Mouse (Mus musculus) WW6 (cell line): ENCODE results near the gene Atp5g3.
"Not testable (repeated sequence)": the region's sequence is repeated elsewhere in the genome, so short reads cannot be mapped to it uniquely, and the experiment has no call there.

ENCODE experiments used
- DNase-seq: peaks from one replicate; pipeline ENCODE4 v3.0.0-alpha.2; 2013; ENCODE audit warnings: low read depth, low spot score

Atp5g3 gene

GRCm38 (mm10) chr2:73896919-73897318 is 14.2 kb downstream of the Atp5g3 start:
- not testable (repeated sequence) for DNase-seq

GRCm38 (mm10) chr2:73893473-73894270 is 17.5 kb downstream of the Atp5g3 start:
- DNase-seq = no peak

GRCm38 (mm10) chr2:73892464-73893296 is 18.4 kb downstream of the Atp5g3 start, which contains the start of gene Atf2:
Gene Atf2, minus strand, starts transcription at chr2:73892639.
- DNase-seq = peak; percentile 99

GRCm38 (mm10) chr2:73891701-73892463 is 19.2 kb downstream of the Atp5g3 start:
- no peak for DNase-seq

DNA sequence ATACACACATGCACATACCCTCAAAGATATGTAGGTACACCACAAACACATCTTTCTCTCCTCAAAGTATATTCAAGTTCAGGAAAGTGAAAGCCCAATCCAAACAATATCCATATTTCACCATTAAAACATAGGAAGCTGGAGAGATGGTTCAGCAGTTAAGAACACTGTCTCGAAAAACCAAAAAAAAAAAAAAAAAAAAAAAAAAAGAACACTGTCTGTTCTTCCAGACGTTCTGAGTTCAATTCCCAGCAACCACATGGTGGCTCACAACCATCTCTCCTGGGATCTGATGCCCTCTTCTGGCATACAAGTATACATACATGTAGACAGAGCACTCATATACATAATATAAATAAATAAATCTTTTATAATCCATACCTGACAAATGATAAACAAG is 25.1 kb downstream of the Atp5g3 start:
- no peak for DNase-seq

GRCm38 (mm10) chr2:73877891-73878290 is 33.2 kb downstream of the Atp5g3 start:
- DNase-seq = no peak

DNA sequence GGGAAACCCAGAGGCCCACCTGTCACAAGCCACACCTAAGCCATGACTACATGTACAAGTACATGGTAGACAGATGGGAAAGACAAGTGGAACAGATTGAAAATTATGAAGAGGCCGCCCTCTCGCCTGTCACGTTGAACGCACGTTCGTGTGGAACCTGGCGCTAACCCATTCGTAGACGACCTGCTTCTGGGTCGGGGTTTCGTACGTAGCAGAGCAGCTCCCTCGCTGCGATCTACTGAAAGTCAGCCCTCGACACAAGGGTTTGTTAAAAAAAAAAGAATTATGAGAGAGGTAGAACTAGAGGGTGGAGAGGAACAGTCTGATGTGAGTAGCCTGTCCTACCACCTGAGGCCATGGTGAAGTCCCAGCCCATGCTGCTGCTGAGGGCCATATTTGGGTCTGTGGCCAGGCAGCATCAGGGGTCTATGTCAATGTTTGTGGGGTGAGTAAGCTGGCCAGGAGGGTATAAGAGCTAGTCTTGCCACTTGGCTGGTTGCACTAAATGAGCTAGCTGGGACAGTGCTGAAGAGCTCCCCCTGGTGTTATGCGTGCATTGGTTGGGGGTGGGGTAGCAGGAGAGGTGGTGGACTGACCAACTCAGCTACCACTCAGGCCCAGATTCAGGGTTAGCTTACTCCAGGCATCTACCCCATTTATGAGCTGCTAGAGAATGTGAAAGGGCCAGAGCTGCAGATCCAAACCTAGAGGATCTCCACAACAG is 43.2 kb downstream of the Atp5g3 start:
- DNase-seq = peak; percentile 31

DNA sequence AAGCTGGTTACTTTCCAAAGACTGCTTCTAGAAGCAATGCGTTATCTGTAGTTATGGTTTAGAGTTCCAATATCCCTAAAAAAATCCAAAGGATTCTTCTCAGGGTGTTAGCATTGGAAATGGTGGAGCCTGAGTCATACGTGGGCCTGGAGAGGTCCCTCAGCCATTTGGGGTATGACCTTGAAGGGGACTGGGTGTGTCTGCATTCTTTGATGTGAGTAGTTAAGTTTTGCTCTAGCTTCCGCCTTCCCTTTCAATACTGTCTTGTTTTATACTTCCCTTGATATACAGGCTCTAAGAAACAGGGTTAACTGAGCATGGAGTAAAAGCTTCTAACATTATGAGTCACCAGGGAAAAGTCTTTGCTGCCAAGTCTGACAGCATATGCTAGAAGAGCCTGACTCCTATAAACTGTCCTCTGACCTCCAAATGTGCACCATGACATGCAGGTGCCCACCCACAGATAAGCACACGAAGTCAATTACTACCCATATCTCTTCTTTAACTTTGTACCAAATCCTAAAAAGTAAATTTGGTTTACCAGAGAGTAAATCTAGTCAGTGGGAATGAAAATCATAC is 51.0 kb downstream of the Atp5g3 start:
- peak; percentile 29 for DNase-seq
